In the genomic region with DNA sequence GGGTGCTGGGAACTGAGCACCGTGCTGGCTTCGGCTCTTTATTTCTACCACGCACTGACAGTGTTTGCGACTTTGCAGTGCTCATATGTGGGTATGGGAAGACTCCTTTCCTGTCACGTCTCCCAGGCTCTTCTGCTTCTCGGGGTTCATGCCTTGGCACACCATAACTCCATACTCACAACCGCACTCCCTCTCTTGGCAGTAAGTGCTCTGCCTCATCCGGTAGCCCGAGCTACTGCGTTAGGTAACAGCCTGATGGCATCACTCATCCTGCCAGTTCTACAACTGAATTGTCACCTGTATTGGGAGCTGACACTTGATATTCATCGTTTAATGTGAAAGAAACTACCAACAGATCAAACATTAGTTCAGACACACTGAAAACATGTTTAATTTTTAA, we compare ENCODE assay signal across 18 mouse cellular contexts. TPM values are rescaled to one million over a fixed set of nuclear protein-coding genes. Genes with fewer than 3 reads are reported as not detected.
"Had no signal": no experiment of that assay in that cellular context is flagged by ENCODE, and none has a peak within 500 bp of the region (broad histone marks: within the 10 kb centered on the region; RNA-seq: fewer than 3 reads in every experiment).

No protein-coding gene starts in this region.

- DNase-seq: left cerebral cortex, postnatal 4 days; liver; liver, embryonic 13.5 days; liver, postnatal 0 days; lung, adult 18-20 months; lung, adult 2 months; lung, embryonic 14.5 days; lung, postnatal 10 days; lung, postnatal 14 days; lung, postnatal 36 days; lung, postnatal 4 days; midbrain, embryonic 14.5 days had no signal

- ATAC-seq: liver, embryonic 12.5 days; liver, postnatal 0 days; lung, postnatal 0 days; midbrain, embryonic 13.5 days; midbrain, embryonic 15.5 days; midbrain, embryonic 16.5 days had no signal

RNA-seq across cellular contexts. Expression of a gene that starts 17.1 kb away (rescaled TPM):
- total RNA-seq: monocyte, adult 5-6 weeks had no signal
